Mouse (Mus musculus) lung, adult 2 months (tissue): ENCODE results near the gene Mapk13. TPM values are rescaled to one million over a fixed set of nuclear protein-coding genes. Genes with fewer than 3 reads are reported as not detected.
A peak's percentile ranks its signal among the peaks of the same experiment; 100 is the strongest.
"Not testable (repeated sequence)": the region's sequence is repeated elsewhere in the genome, so short reads cannot be mapped to it uniquely, and the experiment has no call there.

Experiments used
- DNase-seq: peaks from one replicate; pipeline ENCODE4 v3.0.0; 2022
- H3K4me1 ChIP-seq: fragments of 200-500 bp; 2 replicates; pipeline ENCODE4 v1.6.1; 2011; ENCODE audit warnings: low read length; ENCODE audit not compliant: control insufficient read depth, insufficient read depth
- H3K4me3 ChIP-seq: fragments of 200-500 bp; replicated peaks from 2 replicates; pipeline ENCODE3; 2011; ENCODE audit warnings: low read depth, mild to moderate bottlenecking, control low read depth, low read length; ENCODE audit errors: extremely low read depth
- CTCF ChIP-seq: fragments of 200-500 bp; IDR thresholded peaks from 2 replicates; pipeline ENCODE4 v1.5.1; 2011; ENCODE audit warnings: mild to moderate bottlenecking, low read length, control low read depth; ENCODE audit not compliant: insufficient read depth
- POLR2A ChIP-seq: fragments of 200-500 bp; IDR thresholded peaks from 2 replicates; pipeline ENCODE4 v1.6.1; 2011; ENCODE audit warnings: low read depth, mild to moderate bottlenecking, control low read depth, low read length, borderline replicate concordance; ENCODE audit errors: extremely low read depth
- WGBS: fragments of 180-500 bp; shearing (Covaris S2); methylation state at CpG from one replicate; pipeline ENCODE4 v1.1.7; 2018; 5-methylcytosine and 5-hydroxymethylcytosine counted together
- polyA plus RNA-seq: library from polyadenylated mRNA; depleted of rRNA; stranded (reverse); fragments of >200 nt; gene quantifications from 2 replicates; pipeline ENCODE4 v1.2.3, GENCODE M21; 2012

Gene Mapk13
- polyA plus RNA-seq, 1 experiment = 19.4 TPM

DNA sequence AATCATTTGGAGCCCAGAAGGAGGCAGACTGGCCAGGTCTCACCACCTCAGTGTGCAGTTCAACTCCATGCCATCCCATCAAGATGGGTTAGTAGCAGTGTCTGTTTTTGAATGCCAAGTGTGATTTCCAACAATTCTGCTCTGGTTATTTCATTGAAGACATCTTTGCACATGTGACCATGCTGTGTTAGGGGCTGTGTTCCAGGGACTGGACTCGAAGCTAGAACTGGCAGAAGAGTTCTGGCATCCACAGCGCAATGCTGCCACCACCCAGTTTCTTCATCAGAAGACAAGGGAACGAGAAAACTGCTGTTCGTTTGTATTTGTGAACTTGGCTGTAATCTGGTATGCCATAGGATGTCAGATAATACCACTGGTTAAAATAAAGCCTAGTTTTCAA is 21.1 kb upstream of the Mapk13 start:
- H3K4me3 ChIP-seq = no peak overlapping the region
- WGBS = 73% methylated on average over 4 of the region's 4 CpGs
- no peak for TF ChIP-seq CTCF
- TF ChIP-seq POLR2A = no peak

GRCm38 (mm10) chr17:28750580-28750979 is 18.5 kb upstream of the Mapk13 start:
- DNase-seq = no peak
- Histone ChIP-seq H3K4me3 (no peak overlapping the region), H3K4me1 (no peaks in the 10 kb centered on the region; the same call in 1 of the 2 replicates)
- TF ChIP-seq CTCF = no peak
- 42% methylated on average over 6 of the region's 6 CpGs for WGBS

More for the DNA sequence above, 21.1 kb upstream of the Mapk13 start:
- DNase-seq = no peak
- no peaks in the 10 kb centered on the region; the same call in 1 of the 2 replicates for H3K4me1 ChIP-seq

GRCm38 (mm10) chr17:28756447-28756846 is 12.7 kb upstream of the Mapk13 start:
- TF ChIP-seq POLR2A = no peak
- TF ChIP-seq CTCF = no peak
- 59% methylated on average over 5 of the region's 5 CpGs for WGBS
- Histone ChIP-seq H3K4me3 (no peak overlapping the region), H3K4me1 (no peaks in the 10 kb centered on the region)
- no peak for DNase-seq

DNA sequence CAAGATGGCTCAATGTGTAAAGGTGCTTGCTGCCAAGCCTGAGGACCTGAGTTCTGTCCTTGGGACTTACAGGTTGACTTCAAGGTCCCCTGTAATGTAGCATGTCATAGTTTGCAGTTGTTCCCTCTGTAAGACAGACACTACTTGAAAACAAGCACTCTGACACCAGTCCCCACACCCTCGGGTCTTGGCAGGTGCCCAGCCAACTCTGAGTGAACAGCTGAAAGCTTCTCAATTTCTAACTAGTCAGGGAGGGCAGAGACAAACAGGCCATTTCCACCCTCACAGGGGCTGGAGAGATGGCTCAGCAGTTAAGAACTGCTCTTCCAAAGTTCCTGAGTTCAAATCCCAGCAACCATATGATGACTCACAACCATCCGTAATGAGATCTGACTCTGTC is 11.6 kb upstream of the Mapk13 start:
- DNase-seq = no peak
- no peaks in the 10 kb centered on the region for H3K4me1 ChIP-seq
- H3K4me3 ChIP-seq = no peak overlapping the region
- 54% methylated on average over 2 of the region's 2 CpGs for WGBS
- TF ChIP-seq POLR2A = no peak
- no peak for TF ChIP-seq CTCF

DNA sequence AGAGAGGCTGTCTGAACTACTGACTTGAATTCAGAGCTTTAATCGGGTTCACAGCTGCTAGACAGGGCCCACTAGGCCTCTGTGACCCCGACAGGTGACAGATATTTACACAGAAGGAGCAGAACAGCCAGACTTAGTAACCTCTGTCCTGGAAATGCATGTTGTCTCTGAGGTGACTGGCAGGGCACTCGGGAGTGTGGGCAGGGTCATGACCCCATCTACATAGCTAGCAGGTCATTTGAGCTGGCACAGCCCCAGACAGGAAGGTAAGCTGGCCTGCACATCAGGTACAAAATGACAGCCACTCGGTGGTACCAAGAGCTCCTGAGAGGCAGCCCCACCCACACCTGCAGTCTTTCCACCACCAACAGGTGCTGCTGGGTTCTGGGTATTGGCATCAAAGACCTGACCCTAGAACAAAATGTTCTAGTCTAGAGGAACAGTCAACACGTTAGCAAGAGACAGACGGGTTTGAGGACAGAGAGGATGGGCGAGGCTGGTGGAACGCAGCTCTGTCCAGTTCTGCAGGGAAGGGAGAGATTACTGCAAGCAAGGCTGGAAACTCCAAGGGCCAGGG is 8.3 kb upstream of the Mapk13 start:
- 50% methylated on average over 8 of the region's 8 CpGs for WGBS
- Histone ChIP-seq H3K4me3 (no peak overlapping the region), H3K4me1 (no peaks in the 10 kb centered on the region)
- DNase-seq = no peak
- TF ChIP-seq POLR2A = no peak

- WGBS = 10% methylated on average over 3 of the region's 3 CpGs
- TF ChIP-seq POLR2A (no peak), CTCF (peak; percentile 93)
Measured at GRCm38 (mm10) chr17:28761871-28762270, 7.2 kb upstream of the Mapk13 start.

DNA sequence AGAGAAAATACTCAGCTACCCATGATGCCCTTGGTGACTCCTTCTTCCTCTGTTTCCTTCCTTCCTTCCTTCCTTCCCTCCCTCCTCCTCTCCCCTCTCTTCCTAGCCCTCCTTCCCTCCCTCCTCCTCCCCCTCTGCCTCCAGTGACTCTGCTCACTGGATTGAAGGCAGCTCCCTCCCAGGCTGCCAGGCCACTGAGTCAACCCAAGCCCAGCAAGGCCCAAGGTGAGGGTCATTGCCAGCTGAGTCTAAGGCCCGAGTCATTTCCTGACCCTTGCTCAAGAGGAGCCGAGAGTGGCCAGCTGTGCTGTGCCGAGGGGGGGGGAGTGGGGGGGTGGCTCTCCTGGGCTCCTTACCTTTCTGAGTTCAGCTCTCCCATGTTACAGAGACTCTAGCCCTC is 2.9 kb upstream of the Mapk13 start:
- Histone ChIP-seq H3K4me3 (no peak overlapping the region), H3K4me1 (no peaks in the 10 kb centered on the region)
- 33% methylated on average over 3 of the region's 3 CpGs for WGBS
- no peak for TF ChIP-seq CTCF
- TF ChIP-seq POLR2A = no peak
- no peak for DNase-seq

More at GRCm38 (mm10) chr17:28761871-28762270, 7.2 kb upstream of the Mapk13 start:
- DNase-seq = peak; percentile 68
- Histone ChIP-seq H3K4me3 (no peak overlapping the region), H3K4me1 (no peaks in the 10 kb centered on the region)

GRCm38 (mm10) chr17:28766781-28767515 is 2.1 kb upstream of the Mapk13 start:
- TF ChIP-seq CTCF (no peak), POLR2A (no peak)
- Histone ChIP-seq H3K4me3 (no peak overlapping the region), H3K4me1 (no peaks in the 10 kb centered on the region)
- no peak for DNase-seq
- 71% methylated on average over 11 of the region's 11 CpGs for WGBS

DNA sequence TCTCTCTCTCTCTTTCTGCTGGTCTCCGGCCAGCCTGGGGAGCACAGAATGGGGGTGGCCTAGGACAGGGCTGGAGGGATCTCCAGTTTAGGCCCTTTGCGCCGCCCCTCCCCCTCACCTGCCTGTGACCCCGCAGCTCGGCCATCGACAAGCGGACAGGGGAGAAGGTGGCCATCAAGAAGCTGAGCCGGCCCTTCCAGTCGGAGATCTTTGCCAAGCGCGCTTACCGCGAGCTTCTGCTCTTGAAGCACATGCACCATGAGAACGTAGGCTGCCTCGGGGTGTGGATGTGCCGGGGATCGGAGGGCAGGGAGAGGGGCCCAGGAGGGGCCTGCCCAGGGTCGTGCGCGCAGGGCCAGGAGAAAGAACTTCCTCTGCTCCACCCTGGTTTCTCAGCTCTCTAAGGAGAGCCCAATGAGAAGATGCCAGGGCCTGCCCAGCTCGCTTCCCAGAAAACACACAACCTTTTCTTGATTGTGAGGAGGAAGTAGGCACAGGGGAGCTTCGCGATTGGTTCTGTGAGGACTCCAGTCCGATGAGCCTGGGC is 851 bp downstream of the Mapk13 start:
- H3K4me1 ChIP-seq = no peaks in the 10 kb centered on the region
- DNase-seq = peak; percentile 54
- WGBS = 1% methylated on average over 24 of the region's 24 CpGs
- H3K4me3 ChIP-seq = peak overlapping the region; percentile 55
- TF ChIP-seq CTCF (no peak), POLR2A (no peak)

DNA sequence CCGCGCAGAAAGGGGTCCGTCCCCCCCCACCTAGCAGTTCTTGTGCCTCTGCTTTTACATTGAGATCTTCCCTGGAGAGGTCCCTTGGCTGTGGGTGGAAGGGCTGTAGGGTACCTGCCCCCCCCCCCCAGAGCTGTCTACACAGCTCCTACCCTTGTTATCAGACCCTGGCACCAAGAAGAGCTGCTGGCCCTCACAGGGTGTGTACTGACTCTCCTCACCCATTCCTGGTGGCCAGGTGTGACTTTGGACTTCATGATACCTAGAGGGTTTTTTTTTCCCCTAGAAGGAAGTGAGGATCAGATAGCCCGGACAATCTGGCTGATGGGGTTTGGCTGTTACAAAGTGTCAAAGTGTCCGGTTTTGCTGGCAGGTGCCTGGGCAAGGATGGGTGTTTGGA is 2.2 kb downstream of the Mapk13 start:
- H3K4me1 ChIP-seq = no peaks in the 10 kb centered on the region
- no peak for DNase-seq
- TF ChIP-seq POLR2A = no peak
- TF ChIP-seq CTCF = no peak
- 84% methylated on average over 5 of the region's 5 CpGs for WGBS
- H3K4me3 ChIP-seq = no peak overlapping the region

GRCm38 (mm10) chr17:28774303-28774702 is 5.2 kb downstream of the Mapk13 start:
- over 99% methylated on average over 8 of the region's 9 CpGs for WGBS
- not testable (repeated sequence) for H3K4me3 ChIP-seq, DNase-seq, H3K4me1 ChIP-seq
